Mouse (Mus musculus): ENCODE data around the gene Itga11. TPM values are rescaled to one million over a fixed set of nuclear protein-coding genes. Genes with fewer than 3 reads are reported as not detected.
"Not testable (repeated sequence)": the region's sequence is repeated elsewhere in the genome, so short reads cannot be mapped to it uniquely, and the experiment has no call there.

Itga11 gene
- total and polyA plus RNA-seq, 3 experiments, result 0.04 to 0.31 (median 0.04) TPM

- Histone ChIP-seq H3K27ac (ENCODE audit: insufficient read depth, low read depth) (no peak overlapping the region), H3K4me1 (ENCODE audit: control insufficient read depth in 1 of 2, insufficient read depth in 2 of 2) (peaks cover 0 to 4% of the 10 kb centered on the region in 2 experiments; a peak in 2 of 4 replicates), H3K4me2 (ENCODE audit: insufficient read depth, low read depth, poor library complexity, severe bottlenecking) (no peak overlapping the region), H3K27me3 (replicated peaks) (no peaks in the 10 kb centered on the region), H3K79me2 (replicated peaks; ENCODE audit: control insufficient read depth, extremely low read depth, insufficient read depth, poor library complexity, severe bottlenecking) (peaks cover 5% of the 10 kb centered on the region; the same call in 1 of the 2 replicates), H3K4me3 (replicated peaks in 1 of 3; ENCODE audit: low read depth in 2 of 3, low read length in 2 of 3, poor library complexity in 1 of 3) (no peak overlapping the region), H3K36me3 (replicated peaks in 1 of 2; ENCODE audit: control insufficient read depth in 1 of 2, insufficient read depth in 1 of 2, low read length in 1 of 2) (peaks cover 8 to 40% of the 10 kb centered on the region in 2 experiments), H3K9me3 (replicated peaks; ENCODE audit: low read length) (no peaks in the 10 kb centered on the region), H3K9ac (ENCODE audit: insufficient read depth, low read depth) (no peak overlapping the region)
- in situ Hi-C loops (cut with MboI; ENCODE audit: low pct_ligation_motif_present, low pct_unique_long_range_greater_than_20kb, low sequenced_read_pairs) (no loop called here), dilution Hi-C loops (cut with MboI; ENCODE audit: extremely low pct_ligation_motif_present, extremely low pct_unique_long_range_greater_than_20kb, low sequenced_read_pairs) (no loop called here)
- TF ChIP-seq JUN (IDR thresholded peaks at IDR 0.05; ENCODE audit: insufficient read depth, low read depth, low read length), result no peak
- no peak for TF ChIP-seq BHLHE40 (IDR thresholded peaks at IDR 0.05; ENCODE audit: low read depth, low read length)
- no peak for TF ChIP-seq MYC (IDR thresholded peaks at IDR 0.05; ENCODE audit: low read depth, low read length)
- no peak for TF ChIP-seq TCF12 (IDR thresholded peaks at IDR 0.05; ENCODE audit: low read depth, low read length)
- no peak for TF ChIP-seq CTCF (conservative IDR thresholded peaks at IDR 0.05 in 1 of 2, IDR thresholded peaks at IDR 0.05 in 1 of 2; ENCODE audit: low read depth in 2 of 2, low read length in 2 of 2)
- no peak for TF ChIP-seq TBP (conservative IDR thresholded peaks at IDR 0.05; ENCODE audit: low read depth, low read length)
- no peak for TF ChIP-seq JUND (conservative IDR thresholded peaks at IDR 0.05; ENCODE audit: low read depth, low read length)
- TF ChIP-seq POLR2AphosphoS2 (IDR thresholded peaks at IDR 0.05; ENCODE audit: low read depth, low read length), result no peak
- no peak for TF ChIP-seq ZKSCAN1 (IDR thresholded peaks at IDR 0.05; ENCODE audit: borderline replicate concordance, low read depth, low read length)
- TF ChIP-seq CHD2 (IDR thresholded peaks at IDR 0.05; ENCODE audit: low read length), result no peak
- TF ChIP-seq ZNF384 (IDR thresholded peaks at IDR 0.05; ENCODE audit: low read depth, low read length), result no peak
- TF ChIP-seq RAD21 (IDR thresholded peaks at IDR 0.05; ENCODE audit: low read depth, low read length), result no peak
- no peak for TF ChIP-seq SMC3 (IDR thresholded peaks at IDR 0.05; ENCODE audit: low read depth, low read length)
- TF ChIP-seq PAX5 (IDR thresholded peaks at IDR 0.05; ENCODE audit: low read length), result no peak
- no peak for DNase-seq (ENCODE audit: extremely low read depth)
Measured at GRCm38 (mm10) chr9:62789856-62790255, 112.2 kb downstream of the Itga11 start.

GRCm38 (mm10) chr9:62799218-62799617 is 121.6 kb downstream of the Itga11 start:
- H3K9me3 ChIP-seq (replicated peaks; ENCODE audit: low read length); H3K4me2 ChIP-seq (ENCODE audit: insufficient read depth, low read depth, poor library complexity, severe bottlenecking); H3K9ac ChIP-seq (ENCODE audit: insufficient read depth, low read depth); DNase-seq (ENCODE audit: extremely low read depth); H3K27ac ChIP-seq (ENCODE audit: insufficient read depth, low read depth); dilution Hi-C loops (cut with MboI; ENCODE audit: extremely low pct_ligation_motif_present, extremely low pct_unique_long_range_greater_than_20kb, low sequenced_read_pairs); H3K4me3 ChIP-seq (replicated peaks in 1 of 3; ENCODE audit: low read depth in 2 of 3, low read length in 2 of 3, poor library complexity in 1 of 3); in situ Hi-C loops (cut with MboI; ENCODE audit: low pct_ligation_motif_present, low pct_unique_long_range_greater_than_20kb, low sequenced_read_pairs); H3K27me3 ChIP-seq (replicated peaks): not testable (repeated sequence)
- Histone ChIP-seq H3K4me1 (ENCODE audit: control insufficient read depth in 1 of 2, insufficient read depth in 2 of 2) (peaks cover 0 to 11% of the 10 kb centered on the region in 2 experiments; a peak in 2 of 4 replicates), H3K36me3 (replicated peaks in 1 of 2; ENCODE audit: control insufficient read depth in 1 of 2, insufficient read depth in 1 of 2, low read length in 1 of 2) (peaks cover 41 to 74% of the 10 kb centered on the region in 2 experiments), H3K79me2 (replicated peaks; ENCODE audit: control insufficient read depth, extremely low read depth, insufficient read depth, poor library complexity, severe bottlenecking) (peaks cover 54% of the 10 kb centered on the region)

GRCm38 (mm10) chr9:62810095-62810494 is 132.5 kb downstream of the Itga11 start:
- Histone ChIP-seq H3K9ac (ENCODE audit: insufficient read depth, low read depth) (peak overlapping the region; percentile 83), H3K9me3 (replicated peaks; ENCODE audit: low read length) (no peaks in the 10 kb centered on the region), H3K4me2 (ENCODE audit: insufficient read depth, low read depth, poor library complexity, severe bottlenecking) (peak overlapping the region; percentile 95), H3K27ac (ENCODE audit: insufficient read depth, low read depth) (no peak overlapping the region), H3K79me2 (replicated peaks; ENCODE audit: control insufficient read depth, extremely low read depth, insufficient read depth, poor library complexity, severe bottlenecking) (peaks cover 61% of the 10 kb centered on the region), H3K4me3 (replicated peaks in 1 of 3; ENCODE audit: low read depth in 2 of 3, low read length in 2 of 3, poor library complexity in 1 of 3) (peak overlapping the region; percentile 96 to 100 (median 99)), H3K4me1 (ENCODE audit: control insufficient read depth in 1 of 2, insufficient read depth in 2 of 2) (peaks cover 8 to 56% of the 10 kb centered on the region in 2 experiments), H3K27me3 (replicated peaks) (no peaks in the 10 kb centered on the region), H3K36me3 (replicated peaks in 1 of 2; ENCODE audit: control insufficient read depth in 1 of 2, insufficient read depth in 1 of 2, low read length in 1 of 2) (peaks cover 0 to 10% of the 10 kb centered on the region in 2 experiments)
- in situ Hi-C loops (cut with MboI; ENCODE audit: low pct_ligation_motif_present, low pct_unique_long_range_greater_than_20kb, low sequenced_read_pairs) (loop anchor here (25.0 kb wide), 1 partner anchor 577 kb away; the partner anchor contains the start of genes 2300009A05Rik and Map2k5), dilution Hi-C loops (cut with MboI; ENCODE audit: extremely low pct_ligation_motif_present, extremely low pct_unique_long_range_greater_than_20kb, low sequenced_read_pairs) (no loop called here)
- DNase-seq (ENCODE audit: extremely low read depth), result no peak
- TF ChIP-seq ZKSCAN1 (IDR thresholded peaks at IDR 0.05; ENCODE audit: borderline replicate concordance, low read depth, low read length) (no peak), POLR2AphosphoS2 (IDR thresholded peaks at IDR 0.05; ENCODE audit: low read depth, low read length) (no peak), MAZ (IDR thresholded peaks at IDR 0.05; ENCODE audit: low read depth, low read length) (no peak), MYC (IDR thresholded peaks at IDR 0.05; ENCODE audit: low read depth, low read length) (no peak), USF1 (IDR thresholded peaks at IDR 0.05; ENCODE audit: low read depth, low read length) (no peak), MEF2A (IDR thresholded peaks at IDR 0.05; ENCODE audit: borderline replicate concordance, low read depth, low read length) (no peak), MAX (IDR thresholded peaks at IDR 0.05; ENCODE audit: low read length) (no peak), GABPA (IDR thresholded peaks at IDR 0.05; ENCODE audit: insufficient replicate concordance, low read depth, low read length) (no peak), CHD2 (IDR thresholded peaks at IDR 0.05; ENCODE audit: low read length) (no peak), BHLHE40 (IDR thresholded peaks at IDR 0.05; ENCODE audit: low read depth, low read length) (no peak), NRF1 (IDR thresholded peaks at IDR 0.05; ENCODE audit: low read depth, low read length) (no peak), ZC3H11A (IDR thresholded peaks at IDR 0.05; ENCODE audit: low read depth, low read length) (no peak), E2F4 (IDR thresholded peaks at IDR 0.05; ENCODE audit: insufficient replicate concordance, low read depth, low read length) (no peak), ELF1 (IDR thresholded peaks at IDR 0.05; ENCODE audit: low read depth, low read length) (no peak), POLR2A (IDR thresholded peaks at IDR 0.05; ENCODE audit: low read depth, low read length) (no peak), TBP (conservative IDR thresholded peaks at IDR 0.05; ENCODE audit: low read depth, low read length) (no peak), SMC3 (IDR thresholded peaks at IDR 0.05; ENCODE audit: low read depth, low read length) (no peak), TCF12 (IDR thresholded peaks at IDR 0.05; ENCODE audit: low read depth, low read length) (no peak), PAX5 (IDR thresholded peaks at IDR 0.05; ENCODE audit: low read length) (no peak)

Data from CH12.LX (cell line).